Mouse (Mus musculus): ENCODE measurements around the gene Itih1. TPM values are rescaled to one million over a fixed set of nuclear protein-coding genes. Genes with fewer than 3 reads are reported as not detected.
A peak's percentile ranks its signal among the peaks of the same experiment; 100 is the strongest.

Gene Itih1
- polyA plus RNA-seq, 1 experiment from 2014 or later = 0.34 TPM

GRCm38 (mm10) chr14:30899972-30900371, 43.1 kb downstream of the Itih1 start:
- TF ChIP-seq CTCF (IDR thresholded peaks at IDR 0.05; ENCODE audit: low read depth) = no peak
- WGBS = 74% methylated on average over 3 of the region's 3 CpGs
- H3K27me3 ChIP-seq (ENCODE audit: insufficient read depth, low read length) = no peaks in the 10 kb centered on the region
- H3K9ac ChIP-seq (ENCODE audit: low read depth, low read length) = no peak overlapping the region
- ATAC-seq (replicated peaks; ENCODE audit: low FRiP score, low read depth) = no peak
- no peak for DNase-seq (ENCODE audit: low spot score)
- no peak overlapping the region for H3K4me3 ChIP-seq (replicated peaks; ENCODE audit: low read depth, low read length)
- H3K4me1 ChIP-seq (replicated peaks; ENCODE audit: insufficient read depth, low read length) = no peaks in the 10 kb centered on the region
- H3K4me2 ChIP-seq (ENCODE audit: low read length) = no peak overlapping the region
- no peaks in the 10 kb centered on the region for H3K36me3 ChIP-seq (ENCODE audit: insufficient read depth, low read length)
- no peaks in the 10 kb centered on the region for H3K9me3 ChIP-seq (replicated peaks; ENCODE audit: low read length)
- no peak overlapping the region for H3K27ac ChIP-seq

DNA sequence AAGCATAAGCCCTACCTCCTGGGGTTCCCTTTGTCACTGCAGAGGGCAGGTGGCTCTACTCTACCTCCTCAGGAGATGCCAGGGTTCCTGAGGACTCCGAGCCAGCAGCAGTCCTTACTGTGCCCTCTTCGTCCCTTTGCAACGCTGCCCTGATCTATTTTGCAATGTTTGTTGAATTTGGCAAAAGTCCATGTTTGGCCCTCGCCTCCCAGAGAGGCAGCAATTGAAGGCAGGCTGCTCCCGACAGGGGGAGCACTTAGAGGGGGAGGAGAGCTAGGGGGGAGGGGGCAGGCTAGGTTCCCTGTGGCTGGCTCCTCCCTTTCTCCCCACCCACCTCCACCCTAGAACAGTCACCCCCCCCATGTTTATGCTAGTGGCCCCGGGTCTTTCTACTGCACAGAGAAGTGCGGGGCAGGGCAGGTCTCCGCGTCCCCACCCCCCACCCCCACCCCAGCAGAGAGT, 54.8 kb downstream of the Itih1 start:
- peak; percentile 70 for DNase-seq (ENCODE audit: low spot score)
- Histone ChIP-seq H3K27ac (no peak overlapping the region), H3K4me2 (ENCODE audit: low read length) (no peak overlapping the region), H3K4me1 (replicated peaks; ENCODE audit: insufficient read depth, low read length) (peaks cover 6% of the 10 kb centered on the region; the same call in 1 of the 2 replicates), H3K27me3 (ENCODE audit: insufficient read depth, low read length) (no peaks in the 10 kb centered on the region), H3K36me3 (ENCODE audit: insufficient read depth, low read length) (no peaks in the 10 kb centered on the region), H3K9me3 (replicated peaks; ENCODE audit: low read length) (no peaks in the 10 kb centered on the region), H3K4me3 (replicated peaks; ENCODE audit: low read depth, low read length) (no peak overlapping the region), H3K9ac (ENCODE audit: low read depth, low read length) (no peak overlapping the region)
- WGBS = 6% methylated on average over 9 of the region's 9 CpGs
- TF ChIP-seq CTCF (IDR thresholded peaks at IDR 0.05; ENCODE audit: low read depth) = peak; percentile 60
- ATAC-seq (replicated peaks; ENCODE audit: low FRiP score, low read depth) = peak; percentile 48

DNA sequence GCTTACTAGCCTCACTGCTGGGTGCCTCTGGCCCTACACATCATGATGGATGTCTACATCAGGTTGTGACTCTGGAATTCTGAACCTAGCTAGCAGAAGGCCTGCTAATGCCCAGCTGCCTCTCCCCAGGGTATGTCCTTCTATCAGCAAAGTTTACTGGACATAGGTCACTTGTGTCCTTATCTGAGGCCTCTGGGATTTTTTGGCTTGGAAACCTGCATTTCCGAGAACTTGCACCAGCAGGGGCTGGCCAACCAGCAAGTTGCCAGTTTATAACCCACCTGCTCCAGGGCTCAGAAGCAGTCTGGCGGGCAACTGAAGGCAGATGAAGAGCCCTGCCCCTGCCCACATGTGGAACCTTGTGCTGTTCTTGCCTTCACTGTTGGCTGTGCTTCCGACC, 56.9 kb downstream of the Itih1 start, which contains the start of gene Itih4:
Gene Itih4, plus strand, starts transcription at position 273 of the 400 bp plus-strand sequence.
- ATAC-seq (replicated peaks; ENCODE audit: low FRiP score, low read depth) = no peak
- Histone ChIP-seq H3K9me3 (replicated peaks; ENCODE audit: low read length) (no peaks in the 10 kb centered on the region), H3K36me3 (ENCODE audit: insufficient read depth, low read length) (no peaks in the 10 kb centered on the region), H3K27me3 (ENCODE audit: insufficient read depth, low read length) (no peaks in the 10 kb centered on the region), H3K4me3 (replicated peaks; ENCODE audit: low read depth, low read length) (no peak within 1 kb of the TSS), H3K27ac (no peak within 1 kb of the TSS), H3K4me2 (ENCODE audit: low read length) (no peak within 1 kb of the TSS), H3K4me1 (replicated peaks; ENCODE audit: insufficient read depth, low read length) (peaks cover 6% of the 10 kb centered on the region; the same call in 1 of the 2 replicates), H3K9ac (ENCODE audit: low read depth, low read length) (no peak within 1 kb of the TSS)
- 85% methylated on average over 3 of the region's 3 CpGs for WGBS
- DNase-seq (ENCODE audit: low spot score) = no peak
- no peak for TF ChIP-seq CTCF (IDR thresholded peaks at IDR 0.05; ENCODE audit: low read depth)

GRCm38 (mm10) chr14:30885298-30885697, 57.8 kb downstream of the Itih1 start:
- 9% methylated on average over 3 of the region's 3 CpGs for WGBS
- DNase-seq (ENCODE audit: low spot score) = peak; percentile 15
- no peak for ATAC-seq (replicated peaks; ENCODE audit: low FRiP score, low read depth)

DNA sequence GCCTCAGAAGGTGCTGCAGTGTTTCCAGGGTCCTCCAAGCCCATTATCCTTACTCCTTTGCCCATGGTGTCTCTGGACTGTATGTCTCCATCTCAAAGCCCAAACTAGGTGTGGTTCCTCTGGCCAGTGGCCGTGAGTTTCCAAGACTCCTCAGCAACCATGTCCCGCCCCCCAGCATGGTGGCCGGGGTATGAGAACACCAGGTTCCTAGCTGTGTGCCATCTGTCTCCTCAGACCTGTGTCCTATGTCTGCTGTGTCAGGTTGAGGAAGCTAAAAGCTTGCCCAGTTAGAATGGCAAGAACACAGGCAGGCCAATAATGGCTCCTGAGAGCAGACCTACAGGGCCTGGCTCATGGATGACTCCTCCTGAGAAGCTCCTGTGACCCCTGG, 61.4 kb downstream of the Itih1 start:
- no peaks in the 10 kb centered on the region for H3K27me3 ChIP-seq (ENCODE audit: insufficient read depth, low read length)
- ATAC-seq (replicated peaks; ENCODE audit: low FRiP score, low read depth) = no peak
- 86% methylated on average over 3 of the region's 3 CpGs for WGBS

More at GRCm38 (mm10) chr14:30885298-30885697, 57.8 kb downstream of the Itih1 start:
- no peaks in the 10 kb centered on the region for H3K36me3 ChIP-seq (ENCODE audit: insufficient read depth, low read length)
- H3K9ac ChIP-seq (ENCODE audit: low read depth, low read length) = no peak overlapping the region
- TF ChIP-seq CTCF (IDR thresholded peaks at IDR 0.05; ENCODE audit: low read depth) = no peak
- H3K4me2 ChIP-seq (ENCODE audit: low read length) = no peak overlapping the region
- H3K4me3 ChIP-seq (replicated peaks; ENCODE audit: low read depth, low read length) = no peak overlapping the region
- no peaks in the 10 kb centered on the region for H3K9me3 ChIP-seq (replicated peaks; ENCODE audit: low read length)
- no peaks in the 10 kb centered on the region for H3K27me3 ChIP-seq (ENCODE audit: insufficient read depth, low read length)
- H3K4me1 ChIP-seq (replicated peaks; ENCODE audit: insufficient read depth, low read length) = peaks cover 6% of the 10 kb centered on the region; the same call in 1 of the 2 replicates
- H3K27ac ChIP-seq = no peak overlapping the region

DNA sequence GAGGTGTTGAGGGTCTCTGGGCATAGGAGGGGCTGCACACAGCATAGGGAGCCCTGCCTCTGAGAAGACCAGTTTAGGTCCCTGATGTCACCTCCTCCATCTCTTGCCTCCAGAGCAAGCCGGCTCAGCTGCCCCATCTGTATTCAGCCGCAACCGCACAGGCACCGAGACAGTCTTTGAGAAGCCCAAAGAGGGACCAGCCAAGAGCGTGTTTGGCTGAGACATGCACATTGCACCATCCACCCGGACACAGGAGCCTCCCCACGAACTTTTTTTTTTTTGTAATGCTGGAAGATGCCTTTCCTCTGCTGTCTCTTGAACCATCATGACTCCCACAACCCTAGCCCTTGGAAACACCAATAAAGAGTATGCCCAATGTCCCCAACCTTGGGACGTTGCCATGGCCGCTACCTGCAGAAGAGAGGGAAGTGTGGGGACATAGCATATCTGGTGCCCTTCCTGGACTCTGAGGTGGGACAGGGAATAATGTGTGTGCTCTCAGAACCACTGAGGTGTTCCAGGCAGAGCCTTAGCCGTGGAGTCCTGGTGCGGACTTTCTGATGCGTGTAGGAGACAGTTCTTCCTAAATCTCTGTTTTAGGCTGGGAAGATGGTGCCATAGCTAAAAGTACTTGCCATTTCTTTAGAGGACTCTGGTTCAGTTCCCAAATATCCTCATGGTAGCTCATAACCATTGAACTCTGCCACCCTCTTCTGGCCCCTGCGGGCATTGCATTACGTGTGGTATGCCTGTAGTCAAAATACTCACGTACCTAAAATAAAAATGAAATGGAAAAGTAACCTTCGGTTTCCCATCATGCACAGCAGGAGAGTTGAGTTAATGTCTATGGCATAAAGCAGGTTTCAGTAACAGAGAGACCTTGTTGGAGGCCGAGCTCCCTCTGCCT, 62.0 kb downstream of the Itih1 start:
- ATAC-seq (replicated peaks; ENCODE audit: low FRiP score, low read depth) = no peak
- WGBS = 82% methylated on average over 17 of the region's 17 CpGs
- no peak overlapping the region for H3K9ac ChIP-seq (ENCODE audit: low read depth, low read length)
- peak; percentile 82 for TF ChIP-seq CTCF (IDR thresholded peaks at IDR 0.05; ENCODE audit: low read depth)
- no peaks in the 10 kb centered on the region for H3K9me3 ChIP-seq (replicated peaks; ENCODE audit: low read length)
- DNase-seq (ENCODE audit: low spot score) = peak; percentile 71
- H3K27ac ChIP-seq = no peak overlapping the region
- H3K27me3 ChIP-seq (ENCODE audit: insufficient read depth, low read length) = no peaks in the 10 kb centered on the region
- H3K4me1 ChIP-seq (replicated peaks; ENCODE audit: insufficient read depth, low read length) = peaks cover 6% of the 10 kb centered on the region
- no peak overlapping the region for H3K4me2 ChIP-seq (ENCODE audit: low read length)
- no peak overlapping the region for H3K4me3 ChIP-seq (replicated peaks; ENCODE audit: low read depth, low read length)
- H3K36me3 ChIP-seq (ENCODE audit: insufficient read depth, low read length) = no peaks in the 10 kb centered on the region

More for the DNA sequence above, 61.4 kb downstream of the Itih1 start:
- no peak for DNase-seq (ENCODE audit: low spot score)
- Histone ChIP-seq H3K36me3 (ENCODE audit: insufficient read depth, low read length) (no peaks in the 10 kb centered on the region), H3K27ac (no peak overlapping the region), H3K9me3 (replicated peaks; ENCODE audit: low read length) (no peaks in the 10 kb centered on the region), H3K4me2 (ENCODE audit: low read length) (no peak overlapping the region), H3K4me1 (replicated peaks; ENCODE audit: insufficient read depth, low read length) (no peaks in the 10 kb centered on the region; the same call in 1 of the 2 replicates), H3K4me3 (replicated peaks; ENCODE audit: low read depth, low read length) (no peak overlapping the region), H3K9ac (ENCODE audit: low read depth, low read length) (no peak overlapping the region)
- TF ChIP-seq CTCF (IDR thresholded peaks at IDR 0.05; ENCODE audit: low read depth) = no peak

Data from kidney, postnatal 0 days (tissue).